Mouse (Mus musculus): Measurements from ENCODE around the gene Cpeb3.

DNA sequence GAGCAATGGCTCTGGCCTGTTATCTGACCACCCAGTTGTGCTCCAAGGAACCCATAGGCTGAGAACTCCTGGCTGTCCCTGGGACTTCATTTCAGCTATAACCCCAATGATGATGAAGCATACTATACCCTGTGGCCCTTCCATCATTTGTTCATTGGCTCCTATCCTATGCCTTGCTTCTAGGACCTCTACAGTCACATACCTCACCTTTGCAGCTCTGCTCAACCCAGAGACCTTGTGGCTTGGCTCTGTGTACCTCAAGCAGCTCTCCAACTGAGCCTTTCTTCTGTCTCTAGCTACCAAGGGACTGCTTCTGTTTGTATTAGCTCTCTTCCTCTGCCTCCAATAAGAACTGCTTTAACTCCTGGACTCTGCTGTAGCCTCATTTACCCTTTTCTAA is 83.4 kb downstream of the Cpeb3 start:
- TF ChIP-seq CTCF (IDR thresholded peaks at IDR 0.05; ENCODE audit: control insufficient read depth, insufficient read depth, insufficient replicate concordance, low read depth, low read length) (no peak), POLR2A (IDR thresholded peaks at IDR 0.05; ENCODE audit: control insufficient read depth, low read depth, low read length) (no peak)
